Mouse (Mus musculus) liver, embryonic 14.5 days (tissue): Measurements from ENCODE around the gene Rnf11. TPM values are rescaled to one million over a fixed set of nuclear protein-coding genes. Genes with fewer than 3 reads are reported as not detected.

Experiments used
- ATAC-seq: fragments of 200-750 bp; cut with Nextera tagmentation; 2 replicates; pipeline ENCODE4 v1.8.0; 2017; ENCODE audit warnings: moderate number of reproducible peaks, mild to moderate bottlenecking, moderate library complexity; ENCODE audit not compliant: insufficient read depth
- DNase-seq, 3 experiments: peaks; one replicate each; pipeline ENCODE4 v3.0.0-alpha.2; 2012 to 2013; ENCODE audit warnings: low read depth in 3 of 3, low spot score in 3 of 3
- H3K27ac ChIP-seq: fragments of 300-500 bp; sonication (generic); 2 replicates; pipeline ENCODE4 v1.5.1; 2014; ENCODE audit warnings: moderate library complexity, mild to moderate bottlenecking, control low read depth, inconsistent platforms
- H3K27me3 ChIP-seq: fragments of 300-500 bp; sonication (generic); 2 replicates; pipeline ENCODE4 v1.6.1; 2014; ENCODE audit warnings: mild to moderate bottlenecking, low read length, moderate library complexity; ENCODE audit not compliant: control insufficient read depth, insufficient read depth
- H3K36me3 ChIP-seq: fragments of 300-500 bp; sonication (generic); replicated peaks from 2 replicates; pipeline ENCODE4 v1.6.1; 2014; ENCODE audit warnings: low read depth; ENCODE audit not compliant: control insufficient read depth, insufficient read depth
- H3K4me1 ChIP-seq, 2 experiments: fragments of 200-500 bp in 1 of 2; fragments of 300-500 bp in 1 of 2; sonication (generic) in 1 of 2; replicated peaks; 2 replicates each; pipeline ENCODE4 v1.6.1; 2012 to 2014; ENCODE audit warnings: antibody characterized with exemption in 1 of 2, inconsistent platforms in 1 of 2, low read length in 1 of 2; ENCODE audit not compliant: control insufficient read depth in 2 of 2, insufficient read depth in 2 of 2
- H3K4me2 ChIP-seq: fragments of 300-500 bp; sonication (generic); 2 replicates; pipeline ENCODE4 v1.6.1; 2014; ENCODE audit warnings: low read depth, mild to moderate bottlenecking, control low read depth, moderate library complexity
- H3K4me3 ChIP-seq, 2 experiments: fragments of 200-500 bp in 1 of 2; fragments of 300-500 bp in 1 of 2; sonication (generic) in 1 of 2; 2 replicates each; pipeline ENCODE4 v1.5.1; 2012 to 2014; ENCODE audit warnings: low read depth in 2 of 2, low read length in 2 of 2, mild to moderate bottlenecking in 2 of 2, control low read depth in 1 of 2, inconsistent platforms in 1 of 2, moderate library complexity in 1 of 2; ENCODE audit not compliant: insufficient read depth in 1 of 2
- H3K9ac ChIP-seq: fragments of 300-500 bp; sonication (generic); replicated peaks from 2 replicates; pipeline ENCODE4 v1.6.1; 2014; ENCODE audit warnings: mild to moderate bottlenecking, control low read depth, moderate library complexity
- H3K9me3 ChIP-seq: fragments of 300-500 bp; sonication (generic); 2 replicates; pipeline ENCODE4 v1.6.1; 2016; ENCODE audit warnings: low read length, mixed read lengths; ENCODE audit not compliant: control insufficient read depth
- CTCF ChIP-seq: IDR thresholded peaks from 2 replicates; pipeline ENCODE4 v1.5.1; 2016; ENCODE audit warnings: antibody characterized with exemption, low read depth, control low read depth
- EP300 ChIP-seq: IDR thresholded peaks from 2 replicates; pipeline ENCODE4 v1.6.1; 2016; ENCODE audit warnings: antibody characterized with exemption, low read depth
- WGBS: fragments of 180-500 bp; shearing (Covaris S2); extraction: QIAGEN DNeasy Blood & Tissue Kit; methylation state at CpG from one replicate; pipeline ENCODE4 v1.1.7; 2014; ENCODE audit not compliant: insufficient replicate concordance; 5-methylcytosine and 5-hydroxymethylcytosine counted together
- polyA plus RNA-seq, 2 experiments: library from polyadenylated mRNA; depleted of rRNA in 1 of 2; stranded (reverse) in 1 of 2; unstranded in 1 of 2; fragments of >200 nt; fragmentation: Nextera tagmentation in 1 of 2; extraction: Ambion mirVana in 1 of 2; gene quantifications; 2 replicates each; pipeline versions ENCODE4 v1.2.1 to v1.2.3; 2012 to 2014

The Rnf11 gene
- polyA plus RNA-seq, 2 experiments: 22.2 to 39.1 TPM

GRCm38 (mm10) chr4:109445956-109446355, 38.6 kb downstream of the Rnf11 start:
- Histone ChIP-seq H3K27me3 (no peaks in the 10 kb centered on the region), H3K4me3 (peak overlapping the region in 1 of 2 experiments; percentile 20; a peak in 1 of 4 replicates), H3K9ac (peak overlapping the region; percentile 77), H3K4me1 (peaks cover 65 to 68% of the 10 kb centered on the region in 2 experiments), H3K4me2 (peak overlapping the region; percentile 75), H3K27ac (peak overlapping the region; percentile 97), H3K9me3 (no peaks in the 10 kb centered on the region), H3K36me3 (peaks cover 49% of the 10 kb centered on the region)
- no peak for TF ChIP-seq CTCF
- TF ChIP-seq EP300: no peak
- DNase-seq (peak in 1 of 3 experiments; percentile 49), ATAC-seq (peak; percentile 51; the same call in 1 of the 2 replicates)
- 7% methylated on average over 1 of the region's 1 CpGs for WGBS

GRCm38 (mm10) chr4:109445397-109445796, 39.1 kb downstream of the Rnf11 start:
- peak; percentile 85 to 91 (median 88) for DNase-seq
- Histone ChIP-seq H3K9ac (peak overlapping the region; percentile 77), H3K9me3 (no peaks in the 10 kb centered on the region), H3K4me2 (peak overlapping the region; percentile 75), H3K27ac (peak overlapping the region; percentile 97), H3K4me3 (peak overlapping the region in 1 of 2 experiments; percentile 34; a peak in 2 of 4 replicates), H3K4me1 (peaks cover 70 to 73% of the 10 kb centered on the region in 2 experiments), H3K27me3 (no peaks in the 10 kb centered on the region), H3K36me3 (peaks cover 47% of the 10 kb centered on the region)
- WGBS: 20% methylated on average over 2 of the region's 2 CpGs
- ATAC-seq: peak; percentile 98
- TF ChIP-seq EP300 (peak; percentile 97), CTCF (no peak)

- Histone ChIP-seq H3K9me3 (no peaks in the 10 kb centered on the region), H3K4me2 (peak overlapping the region; percentile 75), H3K9ac (peak overlapping the region; percentile 77), H3K36me3 (peaks cover 44% of the 10 kb centered on the region), H3K4me1 (peaks cover 75 to 77% of the 10 kb centered on the region in 2 experiments), H3K27ac (peak overlapping the region; percentile 97), H3K4me3 (peak overlapping the region in 1 of 2 experiments; percentile 34; a peak in 2 of 4 replicates), H3K27me3 (no peaks in the 10 kb centered on the region)
- TF ChIP-seq EP300 (no peak), CTCF (no peak)
- peak; percentile 76 for ATAC-seq
- 25% methylated on average over 2 of the region's 2 CpGs for WGBS
- no peak for DNase-seq
These were observed 39.6 kb downstream of the Rnf11 start for GRCm38 (mm10) chr4:109444951-109445350.

GRCm38 (mm10) chr4:109444471-109444870, 40.1 kb downstream of the Rnf11 start:
- DNase-seq: no peak
- Histone ChIP-seq H3K9me3 (no peaks in the 10 kb centered on the region), H3K4me2 (peak overlapping the region; percentile 75), H3K36me3 (peaks cover 40% of the 10 kb centered on the region), H3K4me3 (no peak overlapping the region), H3K4me1 (peaks cover 77 to 82% of the 10 kb centered on the region in 2 experiments), H3K9ac (peak overlapping the region; percentile 77), H3K27ac (peak overlapping the region; percentile 97), H3K27me3 (no peaks in the 10 kb centered on the region)
- no peak for ATAC-seq
- TF ChIP-seq EP300 (no peak), CTCF (no peak)
- WGBS: 74% methylated on average over 6 of the region's 6 CpGs

- H3K4me2 ChIP-seq: peak overlapping the region; percentile 52
- H3K27me3 ChIP-seq: no peaks in the 10 kb centered on the region
- DNase-seq (peak in 1 of 3 experiments; percentile 54), ATAC-seq (no peak)
- peak overlapping the region in 1 of 2 experiments; percentile 20; a peak in 1 of 4 replicates for H3K4me3 ChIP-seq
- TF ChIP-seq EP300 (0 out of 2 replicates have a peak, but pooled peaks have one; percentile 7), CTCF (no peak)
- 59% methylated on average over 4 of the region's 4 CpGs for WGBS
- H3K9ac ChIP-seq: peak overlapping the region; percentile 45
- peaks cover 91 to 93% of the 10 kb centered on the region in 2 experiments for H3K4me1 ChIP-seq
- peaks cover 41% of the 10 kb centered on the region for H3K36me3 ChIP-seq
- peak overlapping the region; percentile 97 for H3K27ac ChIP-seq
- H3K9me3 ChIP-seq: no peaks in the 10 kb centered on the region
These were observed 41.9 kb downstream of the Rnf11 start for GRCm38 (mm10) chr4:109442649-109443048.
